ENCODE assay signal across 11 mouse cellular contexts in the genomic region with DNA sequence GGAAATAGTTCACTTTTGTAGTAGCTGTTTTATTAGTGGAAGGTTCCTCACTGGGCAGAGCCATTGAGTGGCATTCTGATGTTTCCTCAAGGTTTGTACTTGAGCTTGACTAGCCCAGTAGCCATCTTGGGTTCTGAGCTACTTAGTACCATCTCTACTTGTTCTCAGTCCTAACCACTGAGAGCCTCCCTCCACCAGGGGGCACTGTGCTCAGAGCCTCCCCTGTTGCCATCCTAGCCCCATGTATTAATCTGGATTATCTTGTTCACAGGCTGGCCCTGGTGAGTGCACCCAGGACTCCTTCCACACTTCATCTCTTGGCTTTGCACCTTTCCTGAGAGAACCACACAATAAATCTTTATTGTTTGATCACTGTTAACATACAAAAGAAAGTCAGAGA.
DNase-seq lines count a peak whose midpoint lies in the region; ATAC-seq and TF ChIP-seq lines count a peak whose summit lies in the region.
"Had no signal": no experiment of that assay in that cellular context is flagged by ENCODE, and none has a peak within 500 bp of the region (broad histone marks: within the 10 kb centered on the region; RNA-seq: fewer than 3 reads in every experiment).

No protein-coding gene starts in this region.

- no peaks in the 10 kb centered on the region for H3K4me1 ChIP-seq in intestine, postnatal 0 days (replicated peaks; ENCODE audit: control insufficient read depth, insufficient read depth, low read length)
- H3K4me1 ChIP-seq in intestine, embryonic 16.5 days (ENCODE audit: control insufficient read depth, insufficient read depth, low read length) = no peaks in the 10 kb centered on the region
- no peaks in the 10 kb centered on the region for H3K4me1 ChIP-seq in bone marrow, adult 2 months (ENCODE audit: control insufficient read depth, insufficient read depth, low read length)
- H3K4me1 ChIP-seq in lung, adult 2 months (ENCODE audit: control insufficient read depth, insufficient read depth, low read length) = no peaks in the 10 kb centered on the region

- no peak overlapping the region for H3K9ac ChIP-seq in intestine, postnatal 0 days (ENCODE audit: low read depth, low read length)
- H3K9ac ChIP-seq in intestine, embryonic 16.5 days (ENCODE audit: low read depth, low read length) = no peak overlapping the region
- H3K9ac ChIP-seq: embryonic facial prominence, embryonic 12.5 days; neural tube, embryonic 13.5 days had no signal

- peak; percentile 72 for TF ChIP-seq CTCF in intestine, postnatal 0 days (IDR thresholded peaks at IDR 0.05; ENCODE audit: low read depth)
- peak; percentile 32; the same call in 1 of the 2 replicates for TF ChIP-seq CTCF in bone marrow, adult 2 months (IDR thresholded peaks at IDR 0.05; ENCODE audit: control insufficient read depth, insufficient read depth, low read length)
- TF ChIP-seq CTCF in lung, adult 2 months (IDR thresholded peaks at IDR 0.05; ENCODE audit: insufficient read depth, low read length) = peak; percentile 42; the same call in 1 of the 2 replicates

- no peak overlapping the region for H3K4me3 ChIP-seq in intestine, postnatal 0 days (ENCODE audit: low read depth, low read length)
- no peak overlapping the region for H3K4me3 ChIP-seq in intestine, embryonic 16.5 days (ENCODE audit: low read length)
- no peak overlapping the region for H3K4me3 ChIP-seq in bone marrow, adult 2 months (replicated peaks; ENCODE audit: control insufficient read depth, low read depth, low read length)
- H3K4me3 ChIP-seq in lung, adult 2 months (replicated peaks; ENCODE audit: extremely low read depth, low read depth, low read length) = no peak overlapping the region
- H3K4me3 ChIP-seq: embryonic facial prominence, embryonic 12.5 days; neural tube, embryonic 13.5 days had no signal

- no peak for ATAC-seq in intestine, postnatal 0 days
- no peak for ATAC-seq in intestine, embryonic 16.5 days
- no peak for ATAC-seq in monocyte, adult 5-6 weeks (replicated peaks; ENCODE audit: insufficient number of reproducible peaks, low FRiP score, low TSS enrichment, poor library complexity, severe bottlenecking)

- H3K27ac ChIP-seq in intestine, postnatal 0 days (ENCODE audit: low read depth, low read length) = no peak overlapping the region
- no peak overlapping the region for H3K27ac ChIP-seq in intestine, embryonic 16.5 days (ENCODE audit: low read length)
- no peak overlapping the region for H3K27ac ChIP-seq in bone marrow, adult 2 months (ENCODE audit: control insufficient read depth, insufficient read depth, low read depth, low read length, poor library complexity)
- H3K27ac ChIP-seq: embryonic facial prominence, embryonic 12.5 days; neural tube, embryonic 13.5 days had no signal

- H3K4me2 ChIP-seq in intestine, postnatal 0 days (replicated peaks; ENCODE audit: low read depth) = no peak overlapping the region
- no peak overlapping the region for H3K4me2 ChIP-seq in intestine, embryonic 16.5 days (ENCODE audit: low read depth, low read length)
- H3K4me2 ChIP-seq: embryonic facial prominence, embryonic 12.5 days; neural tube, embryonic 13.5 days had no signal

- H3K27me3 ChIP-seq in intestine, postnatal 0 days (replicated peaks; ENCODE audit: control insufficient read depth, insufficient read depth, low read length) = peaks cover 31% of the 10 kb centered on the region
- peaks cover 21% of the 10 kb centered on the region for H3K27me3 ChIP-seq in intestine, embryonic 16.5 days (replicated peaks; ENCODE audit: control insufficient read depth, insufficient read depth, low read length)

- no peak for TF ChIP-seq POLR2A in bone marrow, adult 2 months (IDR thresholded peaks at IDR 0.05; ENCODE audit: borderline replicate concordance, control insufficient read depth, low read depth, low read length)
- TF ChIP-seq POLR2A in lung, adult 2 months (IDR thresholded peaks at IDR 0.05; ENCODE audit: borderline replicate concordance, extremely low read depth, low read depth, low read length) = no peak

- H3K36me3 ChIP-seq in intestine, postnatal 0 days (ENCODE audit: control insufficient read depth, insufficient read depth) = no peaks in the 10 kb centered on the region
- no peaks in the 10 kb centered on the region for H3K36me3 ChIP-seq in intestine, embryonic 16.5 days (ENCODE audit: control insufficient read depth, insufficient read depth, low read length)
- H3K36me3 ChIP-seq: embryonic facial prominence, embryonic 12.5 days; neural tube, embryonic 13.5 days had no signal

- peak; percentile 14 for DNase-seq in Muller cell, postnatal 12 days (ENCODE audit: inconsistent ontology term)
- DNase-seq in lung, adult 2 months = peak; percentile 22
- DNase-seq in natural killer cell, adult 2 months (ENCODE audit: low spot score in 2 of 2) = no peak
- DNase-seq in layer of hippocampus, postnatal 14 days (ENCODE audit: low spot score in 2 of 2) = no peak
- DNase-seq: layer of hippocampus, postnatal 36 days had no signal

- H3K9me3 ChIP-seq in intestine, postnatal 0 days (ENCODE audit: control insufficient read depth) = no peaks in the 10 kb centered on the region
- no peaks in the 10 kb centered on the region for H3K9me3 ChIP-seq in intestine, embryonic 16.5 days (ENCODE audit: control insufficient read depth, low read length)
- H3K9me3 ChIP-seq: embryonic facial prominence, embryonic 12.5 days; neural tube, embryonic 13.5 days had no signal

Comparison
In these comparisons a context has a peak if more than half of its experiments do, and no peak if none do; other contexts are left out.
1. DNase-seq: peak in Muller cell, postnatal 12 days (single experiment) and lung, adult 2 months (single experiment); none in natural killer cell, adult 2 months (0 of 2) and layer of hippocampus, postnatal 14 days (0 of 2).
2. Peak in every context shown above with its lines, with median percentiles within 50 percentile points of each other: CTCF ChIP-seq.